Comparison of ENCODE assay signal across 22 mouse cellular contexts in the genomic region with DNA sequence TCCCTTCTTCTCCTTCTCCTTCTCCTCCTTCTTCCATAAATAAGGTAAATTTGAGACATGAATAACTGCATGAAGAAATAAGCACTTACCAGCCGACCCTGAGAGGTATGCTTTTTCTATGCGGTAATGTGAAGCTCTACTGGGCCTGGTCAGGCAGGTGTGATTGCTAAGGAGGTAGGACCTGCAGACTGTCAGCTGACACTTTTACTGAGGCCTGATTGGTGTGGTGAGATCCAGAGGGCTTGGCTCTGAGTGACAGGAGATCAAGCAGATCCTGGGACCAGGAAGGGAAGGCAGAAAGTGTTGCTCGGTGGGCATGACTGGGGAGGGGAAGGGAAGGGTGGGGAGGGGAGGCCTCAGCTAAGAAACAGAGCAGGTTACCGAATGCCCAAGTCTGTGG. TPM values are rescaled to one million over a fixed set of nuclear protein-coding genes. Genes with fewer than 3 reads are reported as not detected.
DNase-seq lines count a peak whose midpoint lies in the region; ATAC-seq and TF ChIP-seq lines count a peak whose summit lies in the region.
"Had no signal": no experiment of that assay in that cellular context is flagged by ENCODE, and none has a peak within 500 bp of the region (broad histone marks: within the 10 kb centered on the region; RNA-seq: fewer than 3 reads in every experiment).

No protein-coding gene starts in this region.

- WGBS in lung, postnatal 0 days = 55% methylated on average over 4 of the region's 4 CpGs
- WGBS in intestine, postnatal 0 days = 32% methylated on average over 4 of the region's 4 CpGs

- no peaks in the 10 kb centered on the region for H3K27me3 ChIP-seq in lung, postnatal 0 days (replicated peaks; ENCODE audit: insufficient read depth, low read length)
- H3K27me3 ChIP-seq in intestine, postnatal 0 days (replicated peaks; ENCODE audit: control insufficient read depth, insufficient read depth, low read length) = no peaks in the 10 kb centered on the region
- H3K27me3 ChIP-seq: heart, embryonic 12.5 days; neural tube, embryonic 12.5 days had no signal

- H3K9ac ChIP-seq in lung, postnatal 0 days (replicated peaks; ENCODE audit: low read depth) = no peak overlapping the region
- no peak overlapping the region for H3K9ac ChIP-seq in intestine, postnatal 0 days (ENCODE audit: low read depth, low read length)
- H3K9ac ChIP-seq: heart, embryonic 12.5 days; hindbrain, embryonic 14.5 days; liver, embryonic 14.5 days; neural tube, embryonic 12.5 days had no signal

- no peak overlapping the region for H3K27ac ChIP-seq in lung, postnatal 0 days (ENCODE audit: low read length)
- 0 out of 2 replicates have a peak overlapping the region, but pooled peaks have one; percentile 78 for H3K27ac ChIP-seq in intestine, postnatal 0 days (ENCODE audit: low read depth, low read length)
- H3K27ac ChIP-seq: forebrain, embryonic 10.5 days; gastrocnemius, adult 2 months; hindbrain, embryonic 14.5 days; liver, embryonic 14.5 days; macrophage; neural tube, embryonic 12.5 days had no signal

- H3K4me2 ChIP-seq in lung, postnatal 0 days (replicated peaks; ENCODE audit: low read depth, low read length) = no peak overlapping the region
- peak overlapping the region; percentile 40; the same call in 1 of the 2 replicates for H3K4me2 ChIP-seq in intestine, postnatal 0 days (replicated peaks; ENCODE audit: low read depth)
- H3K4me2 ChIP-seq: heart, embryonic 12.5 days; hindbrain, embryonic 14.5 days; midbrain, embryonic 11.5 days; neural tube, embryonic 12.5 days had no signal

- peak; percentile 95 for ATAC-seq in lung, postnatal 0 days
- ATAC-seq in intestine, postnatal 0 days = peak; percentile 60

- TF ChIP-seq EP300 in lung, postnatal 0 days (IDR thresholded peaks at IDR 0.05) = no peak

- H3K9me3 ChIP-seq in lung, postnatal 0 days (ENCODE audit: low read length) = no peaks in the 10 kb centered on the region
- H3K9me3 ChIP-seq in intestine, postnatal 0 days (ENCODE audit: control insufficient read depth) = no peaks in the 10 kb centered on the region
- H3K9me3 ChIP-seq: forebrain, embryonic 10.5 days; heart, embryonic 12.5 days; neural tube, embryonic 12.5 days had no signal

- peaks cover 6% of the 10 kb centered on the region; the same call in 1 of the 2 replicates for H3K36me3 ChIP-seq in lung, postnatal 0 days (ENCODE audit: insufficient read depth, low read length)
- H3K36me3 ChIP-seq in intestine, postnatal 0 days (ENCODE audit: control insufficient read depth, insufficient read depth) = peaks cover 28% of the 10 kb centered on the region
- H3K36me3 ChIP-seq: neural tube, embryonic 12.5 days had no signal

- no peak for TF ChIP-seq CTCF in lung, postnatal 0 days (IDR thresholded peaks at IDR 0.05)
- TF ChIP-seq CTCF in intestine, postnatal 0 days (IDR thresholded peaks at IDR 0.05; ENCODE audit: low read depth) = no peak

- H3K4me3 ChIP-seq in lung, postnatal 0 days (ENCODE audit: low read depth, low read length) = no peak overlapping the region
- H3K4me3 ChIP-seq in intestine, postnatal 0 days (ENCODE audit: low read depth, low read length) = no peak overlapping the region
- H3K4me3 ChIP-seq: forebrain, embryonic 10.5 days; gastrocnemius, adult 2 months; heart, embryonic 12.5 days; neural tube, embryonic 12.5 days had no signal

- H3K4me1 ChIP-seq in lung, postnatal 0 days (ENCODE audit: insufficient read depth, low read depth, low read length) = peaks cover 3% of the 10 kb centered on the region; the same call in 1 of the 2 replicates
- H3K4me1 ChIP-seq in intestine, postnatal 0 days (replicated peaks; ENCODE audit: control insufficient read depth, insufficient read depth, low read length) = 0 out of 2 replicates have a peak, but pooled peaks cover 9% of the 10 kb centered on the region

- peak; percentile 28 for DNase-seq in heart, adult 11 months
- DNase-seq in heart, adult 8-10 months (ENCODE audit: low spot score) = no peak
- DNase-seq in lung, postnatal 0 days (ENCODE audit: low spot score) = peak; percentile 67
- DNase-seq in lung, postnatal 10 days = no peak
- DNase-seq in adrenal gland, adult 8-10 months = no peak
- DNase-seq in cerebellum, adult 18-20 months = no peak
- DNase-seq: cerebellum, adult 9-11 months; gastrocnemius, adult 2 months; heart, postnatal 14 days; kidney, adult 11 months; kidney, postnatal 14 days; layer of hippocampus, adult 9-11 months; right cerebral cortex, postnatal 4 days; thymus, postnatal 36 days had no signal

RNA-seq across cellular contexts. Expression of a gene that starts 45.0 kb away (rescaled TPM):
- 10 to 100 TPM; 59.2 to 67.8 (median 64.1) TPM for total RNA-seq in heart, adult 8-10 months (2022)
- 1.8 and 2.1 TPM in 2 replicates for polyA plus RNA-seq in lung, postnatal 0 days (2015; fragmentation: Nextera tagmentation; extraction: Ambion mirVana)
- 2.1 and 2.6 TPM in 2 replicates for polyA plus RNA-seq in intestine, postnatal 0 days (2015; fragmentation: Nextera tagmentation; extraction: Ambion mirVana)
- total RNA-seq in adrenal gland, adult 8-10 months (2022) = 10 to 100 TPM in 3 of 4 experiments, 1 to 10 TPM in 1; 9.7 to 37.0 (median 23.9) TPM

RNA-seq across cellular contexts. Expression of a gene that starts 54.9 kb away (rescaled TPM):
- total RNA-seq in heart, adult 8-10 months (2022) = 10 to 100 TPM; 29.0 to 32.4 (median 30.3) TPM
- 26.3 and 26.9 TPM in 2 replicates for polyA plus RNA-seq in lung, postnatal 0 days (2015; fragmentation: Nextera tagmentation; extraction: Ambion mirVana)
- polyA plus RNA-seq in intestine, postnatal 0 days (2015; fragmentation: Nextera tagmentation; extraction: Ambion mirVana) = 91.4 and 95.4 TPM in 2 replicates
- total RNA-seq in adrenal gland, adult 8-10 months (2022) = 10 to 100 TPM; 46.3 to 61.4 (median 52.9) TPM

Comparison
In these comparisons a context has a peak if more than half of its experiments do, and no peak if none do; other contexts are left out.
1. DNase-seq: peak in heart, adult 11 months (single experiment) and lung, postnatal 0 days (single experiment); none in heart, adult 8-10 months (single experiment), lung, postnatal 10 days (single experiment), adrenal gland, adult 8-10 months (single experiment) and cerebellum, adult 18-20 months (0 of 2).